In genomic region chr10:123031449-123031848, GRCm38 (mm10) we compare ENCODE assay signal across 32 mouse cellular contexts.
"Had no signal": no experiment of that assay in that cellular context is flagged by ENCODE, and none has a peak within 500 bp of the region (broad histone marks: within the 10 kb centered on the region; RNA-seq: fewer than 3 reads in every experiment).

No protein-coding gene starts in this region.

- H3K4me1 ChIP-seq: heart, embryonic 10.5 days; heart, embryonic 13.5 days; heart, embryonic 15.5 days; hindbrain, embryonic 10.5 days; hindbrain, embryonic 12.5 days; hindbrain, embryonic 13.5 days; hindbrain, embryonic 15.5 days; kidney, embryonic 15.5 days had no signal

- DNase-seq: heart, postnatal 10 days; heart, postnatal 14 days; heart, postnatal 36 days; heart, postnatal 4 days; kidney, adult 11 months; kidney, adult 18-20 months; kidney, adult 2 months; kidney, adult 8-10 months; kidney, adult 9 months; kidney, postnatal 10 days; kidney, postnatal 14 days; kidney, postnatal 25 days; kidney, postnatal 36 days; kidney, postnatal 4 days; layer of hippocampus, adult 9-11 months; layer of hippocampus, postnatal 36 days had no signal

- H3K27ac ChIP-seq: heart, embryonic 10.5 days; heart, embryonic 13.5 days; heart, embryonic 15.5 days; hindbrain, embryonic 10.5 days; hindbrain, embryonic 12.5 days; hindbrain, embryonic 13.5 days; hindbrain, embryonic 14.5 days; hindbrain, embryonic 15.5 days; hindbrain, postnatal 0 days; kidney, embryonic 15.5 days; kidney, postnatal 0 days; layer of hippocampus, adult 2 months; left cerebral cortex, adult 2 months had no signal

- H3K4me3 ChIP-seq: heart, embryonic 10.5 days; heart, embryonic 13.5 days; heart, embryonic 15.5 days; hindbrain, embryonic 10.5 days; hindbrain, embryonic 12.5 days; hindbrain, embryonic 13.5 days; hindbrain, embryonic 15.5 days; kidney, embryonic 15.5 days; layer of hippocampus, adult 2 months; left cerebral cortex, adult 2 months had no signal

- ATAC-seq: hindbrain, embryonic 16.5 days; hindbrain, postnatal 0 days; inflammation-experienced regulatory T-cells, adult 6 months had no signal

- H3K9ac ChIP-seq: heart, embryonic 13.5 days; heart, embryonic 15.5 days; hindbrain, embryonic 12.5 days; hindbrain, embryonic 13.5 days; hindbrain, embryonic 14.5 days; hindbrain, embryonic 15.5 days; kidney, embryonic 15.5 days had no signal

- H3K27me3 ChIP-seq: heart, embryonic 13.5 days; heart, embryonic 15.5 days; hindbrain, embryonic 12.5 days; hindbrain, embryonic 13.5 days; hindbrain, embryonic 15.5 days; kidney, embryonic 15.5 days had no signal

- H3K4me2 ChIP-seq: heart, embryonic 11.5 days; heart, embryonic 13.5 days; heart, embryonic 15.5 days; hindbrain, embryonic 12.5 days; hindbrain, embryonic 13.5 days; hindbrain, embryonic 14.5 days; hindbrain, embryonic 15.5 days; kidney, embryonic 15.5 days had no signal

- H3K9me3 ChIP-seq: heart, embryonic 10.5 days; heart, embryonic 13.5 days; heart, embryonic 15.5 days; hindbrain, embryonic 10.5 days; hindbrain, embryonic 12.5 days; hindbrain, embryonic 13.5 days; hindbrain, embryonic 15.5 days; kidney, embryonic 15.5 days had no signal
